In genomic region chr8:123062721-123063120, GRCm38 (mm10) we compare ENCODE assay signal across 8 mouse cellular contexts. TPM values are rescaled to one million over a fixed set of nuclear protein-coding genes. Genes with fewer than 3 reads are reported as not detected.
DNase-seq lines count a peak whose midpoint lies in the region; ATAC-seq lines count a peak whose summit lies in the region.

Gene Spg7, plus strand, starts transcription at chr8:123062942.

- H3K4me2 ChIP-seq in kidney, embryonic 14.5 days (replicated peaks; ENCODE audit: low read depth, low read length), result no peak within 1 kb of the TSS
- no peak within 1 kb of the TSS for H3K4me2 ChIP-seq in intestine, embryonic 15.5 days (replicated peaks)

- no peak for DNase-seq in kidney, postnatal 4 days
- no peak for DNase-seq in adrenal gland, postnatal 14 days
- DNase-seq in gastrocnemius, postnatal 14 days, result no peak
- DNase-seq in ovary, postnatal 10 days (ENCODE audit: low spot score), result no peak
- no peak for DNase-seq in MN1 (ENCODE audit: low spot score)

- no peak within 1 kb of the TSS for H3K4me3 ChIP-seq in kidney, embryonic 14.5 days (ENCODE audit: low read length)
- no peak within 1 kb of the TSS for H3K4me3 ChIP-seq in intestine, embryonic 15.5 days (replicated peaks)

- 78% methylated on average over 7 of the region's 7 CpGs for WGBS in kidney, embryonic 14.5 days
- 67% methylated on average over 7 of the region's 7 CpGs for WGBS in intestine, embryonic 15.5 days

- no peaks in the 10 kb centered on the region for H3K27me3 ChIP-seq in kidney, embryonic 14.5 days (ENCODE audit: control insufficient read depth, insufficient read depth, low read length)
- H3K27me3 ChIP-seq in intestine, embryonic 15.5 days (replicated peaks), result no peaks in the 10 kb centered on the region

- intact Hi-C loops in gastrocnemius, postnatal 14 days (cut with DNase I; ENCODE audit: low total_unique reads), result no loop called here

- no peak within 1 kb of the TSS for H3K9ac ChIP-seq in kidney, embryonic 14.5 days (ENCODE audit: low read depth, low read length)
- no peak within 1 kb of the TSS for H3K9ac ChIP-seq in intestine, embryonic 15.5 days

- no peak for ATAC-seq in kidney, embryonic 14.5 days (ENCODE audit: low FRiP score, low TSS enrichment)
- no peak for ATAC-seq in intestine, embryonic 15.5 days
- no peak for ATAC-seq in megakaryocyte-erythroid progenitor cell, adult 5-6 weeks (replicated peaks; ENCODE audit: low FRiP score, low TSS enrichment, poor library complexity, severe bottlenecking)

- no peaks in the 10 kb centered on the region for H3K9me3 ChIP-seq in kidney, embryonic 14.5 days (ENCODE audit: control insufficient read depth, low read length)
- no peaks in the 10 kb centered on the region for H3K9me3 ChIP-seq in intestine, embryonic 15.5 days

- H3K4me1 ChIP-seq in kidney, embryonic 14.5 days (ENCODE audit: control insufficient read depth, insufficient read depth, low read length), result peaks cover 16% of the 10 kb centered on the region
- peaks cover 17% of the 10 kb centered on the region for H3K4me1 ChIP-seq in intestine, embryonic 15.5 days (replicated peaks)

- H3K27ac ChIP-seq in kidney, embryonic 14.5 days (ENCODE audit: low read depth, low read length), result no peak within 1 kb of the TSS
- H3K27ac ChIP-seq in intestine, embryonic 15.5 days, result no peak within 1 kb of the TSS

- H3K36me3 ChIP-seq in kidney, embryonic 14.5 days (ENCODE audit: control insufficient read depth, insufficient read depth, low read length), result peaks cover 8% of the 10 kb centered on the region; the same call in 1 of the 2 replicates
- H3K36me3 ChIP-seq in intestine, embryonic 15.5 days, result no peaks in the 10 kb centered on the region

RNA-seq across cellular contexts. Expression of gene Spg7, which starts in this region (rescaled TPM):
- polyA plus RNA-seq in kidney, embryonic 14.5 days (2014; fragmentation: Nextera tagmentation; extraction: Ambion mirVana), result 45.9 and 51.2 TPM in 2 replicates
- 73.2 and 79.6 TPM in 2 replicates for total RNA-seq in adrenal gland, postnatal 14 days (2021)
- total RNA-seq in gastrocnemius, postnatal 14 days (2021), result 10 to 100 TPM; 49.0 to 59.2 TPM
- 51.7 and 52.5 TPM in 2 replicates for polyA plus RNA-seq in intestine, embryonic 15.5 days (2015; fragmentation: Nextera tagmentation; extraction: Ambion mirVana)
- total RNA-seq in megakaryocyte-erythroid progenitor cell, adult 5-6 weeks (2014; fragmentation: Nextera tagmentation), result 89.0 and 94.3 TPM in 2 replicates
- 60.1 and 68.2 TPM in 2 replicates for total RNA-seq in megakaryocyte-erythroid progenitor cell, adult 5-6 weeks (2017)
